ENCODE assay signal across 7 mouse cellular contexts in the genomic region with DNA sequence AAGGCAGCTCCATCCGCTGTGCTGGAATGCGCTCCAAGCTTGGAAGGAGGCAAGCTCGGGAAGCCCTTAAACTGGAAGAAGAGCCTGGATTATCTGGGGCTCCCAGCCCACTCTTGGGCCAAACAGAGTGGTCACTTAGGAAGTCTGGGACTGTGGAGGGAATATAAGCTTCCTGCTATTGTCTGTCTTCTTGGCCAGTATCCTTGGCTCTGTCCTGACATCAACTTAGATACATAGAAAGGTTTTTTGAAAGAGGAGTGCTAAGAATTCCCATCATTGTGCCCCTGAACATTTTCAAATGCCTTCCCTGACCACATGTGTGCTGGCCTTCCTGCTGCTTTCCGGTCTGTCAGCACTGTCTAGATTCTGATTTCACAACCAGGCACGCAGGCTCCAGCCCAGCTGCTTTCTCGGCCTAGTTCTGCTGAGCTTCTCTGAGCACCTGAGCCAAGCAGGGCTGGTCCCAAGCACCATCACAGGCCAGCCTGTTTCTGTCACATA. TPM values are rescaled to one million over a fixed set of nuclear protein-coding genes. Genes with fewer than 3 reads are reported as not detected.
DNase-seq lines count a peak whose midpoint lies in the region; ATAC-seq and TF ChIP-seq lines count a peak whose summit lies in the region.

No protein-coding gene starts in this region.

- H3K4me2 ChIP-seq in midbrain, embryonic 11.5 days = no peak overlapping the region

- intact Hi-C loops in gastrocnemius, postnatal 36 days (cut with DNase I) = loop anchor here (5.0 kb wide), 1 partner anchor 59 kb away; a partner anchor contains a TSS

- peaks cover 37% of the 10 kb centered on the region; the same call in 1 of the 2 replicates for H3K79me2 ChIP-seq in liver, adult 2 months (ENCODE audit: control insufficient read depth, insufficient read depth, low read length)

- WGBS in liver, adult 2 months = 41% methylated on average over 6 of the region's 6 CpGs
- 73% methylated on average over 6 of the region's 6 CpGs for WGBS in midbrain, embryonic 11.5 days

- no peak overlapping the region for H3K9ac ChIP-seq in liver, adult 2 months (ENCODE audit: low read depth, low read length)
- H3K9ac ChIP-seq in midbrain, embryonic 11.5 days (ENCODE audit: low read length) = no peak overlapping the region

- no peaks in the 10 kb centered on the region for H3K36me3 ChIP-seq in liver, adult 2 months (ENCODE audit: control insufficient read depth, insufficient read depth, low read length)
- H3K36me3 ChIP-seq in midbrain, embryonic 11.5 days (ENCODE audit: control insufficient read depth, insufficient read depth, low read length) = no peaks in the 10 kb centered on the region

- TF ChIP-seq CTCF in liver, adult 2 months (IDR thresholded peaks at IDR 0.05; ENCODE audit: low read depth, low read length) = no peak

- TF ChIP-seq POLR2A in liver, adult 2 months (IDR thresholded peaks at IDR 0.05; ENCODE audit: extremely low read depth, insufficient read depth, low read length) = no peak

- H3K27ac ChIP-seq in liver, adult 2 months (replicated peaks; ENCODE audit: insufficient read depth, low read depth, low read length) = peak overlapping the region; percentile 72
- no peak overlapping the region for H3K27ac ChIP-seq in midbrain, embryonic 11.5 days (ENCODE audit: low read depth, low read length)

- peaks cover 37% of the 10 kb centered on the region for H3K4me1 ChIP-seq in liver, adult 2 months (ENCODE audit: control insufficient read depth, insufficient read depth, low read length)
- H3K4me1 ChIP-seq in midbrain, embryonic 11.5 days (ENCODE audit: control insufficient read depth, insufficient read depth, low read length) = peaks cover 12% of the 10 kb centered on the region

- peak; percentile 81 for DNase-seq in liver, adult 2 months (ENCODE audit: extremely low read depth, low read depth, low spot score)
- no peak for DNase-seq in liver
- DNase-seq in gastrocnemius, postnatal 36 days = peak; percentile 48 to 49
- peak; percentile 44 to 48 for DNase-seq in kidney, postnatal 36 days
- peak; percentile 54 for DNase-seq in skeletal muscle tissue, adult 2 months (ENCODE audit: low read depth, low spot score)
- no peak for DNase-seq in testis, postnatal 10 days (ENCODE audit: low spot score)
- no peak for DNase-seq in midbrain, embryonic 11.5 days (ENCODE audit: low spot score, missing footprints)

- no peak overlapping the region for H3K4me3 ChIP-seq in liver, adult 2 months (ENCODE audit: insufficient read depth, low read depth, low read length)
- H3K4me3 ChIP-seq in midbrain, embryonic 11.5 days (ENCODE audit: low read depth, low read length) = no peak overlapping the region

- H3K27me3 ChIP-seq in liver, adult 2 months (ENCODE audit: control insufficient read depth, insufficient read depth, low read length) = no peaks in the 10 kb centered on the region
- H3K27me3 ChIP-seq in midbrain, embryonic 11.5 days (ENCODE audit: control insufficient read depth, insufficient read depth, low read length) = peaks cover 16% of the 10 kb centered on the region

- H3K9me3 ChIP-seq in midbrain, embryonic 11.5 days (ENCODE audit: control insufficient read depth, low read length) = no peaks in the 10 kb centered on the region

- no peak for ATAC-seq in midbrain, embryonic 11.5 days (ENCODE audit: low FRiP score)

RNA-seq across cellular contexts. Expression of a gene that starts 1.0 kb away (rescaled TPM):
- 11.3 and 16.6 TPM in 2 replicates for total RNA-seq in liver, adult 2 months (2014; rRNA removed)
- polyA plus RNA-seq in liver, adult 2 months (2012; rRNA removed) = 18.7 and 24.0 TPM in 2 replicates
- 1 to 10 TPM; 4.7 to 6.2 TPM for total RNA-seq in gastrocnemius, postnatal 36 days (2021)
- polyA plus RNA-seq in midbrain, embryonic 11.5 days (2014; fragmentation: Nextera tagmentation; extraction: Ambion mirVana) = 2.6 and 3.5 TPM in 2 replicates

RNA-seq across cellular contexts. Expression of a gene that starts 52.3 kb away (rescaled TPM):
- total RNA-seq in liver, adult 2 months (2014; rRNA removed) = 0.09 and 0.67 TPM in 2 replicates
- polyA plus RNA-seq in liver, adult 2 months (2012; rRNA removed) = 0.62 and 1.2 TPM in 2 replicates
- under 1 TPM in 1 of 2 experiments, not detected in 1; 0.59 TPM for total RNA-seq in gastrocnemius, postnatal 36 days (2021)
- polyA plus RNA-seq in midbrain, embryonic 11.5 days (2014; fragmentation: Nextera tagmentation; extraction: Ambion mirVana) = 0.36 and 0.43 TPM in 2 replicates

RNA-seq across cellular contexts. Expression of a gene that starts 59.5 kb away (rescaled TPM):
- 17.9 and 19.3 TPM in 2 replicates for total RNA-seq in liver, adult 2 months (2014; rRNA removed)
- 17.9 and 19.9 TPM in 2 replicates for polyA plus RNA-seq in liver, adult 2 months (2012; rRNA removed)
- total RNA-seq in gastrocnemius, postnatal 36 days (2021) = 10 to 100 TPM in 1 of 2 experiments, 1 to 10 TPM in 1; 8.6 to 10.8 TPM
- 115 and 128 TPM in 2 replicates for polyA plus RNA-seq in midbrain, embryonic 11.5 days (2014; fragmentation: Nextera tagmentation; extraction: Ambion mirVana)

Comparison
In these comparisons a context has a peak if more than half of its experiments do, and no peak if none do; other contexts are left out.
1. DNase-seq: peak in liver, adult 2 months (single experiment), gastrocnemius, postnatal 36 days (2 of 2), kidney, postnatal 36 days (2 of 2) and skeletal muscle tissue, adult 2 months (single experiment); none in liver (single experiment), testis, postnatal 10 days (single experiment) and midbrain, embryonic 11.5 days (single experiment).